Mouse (Mus musculus): Measurements from ENCODE around the gene Reep3. TPM values are rescaled to one million over a fixed set of nuclear protein-coding genes. Genes with fewer than 3 reads are reported as not detected.

The Reep3 gene
- polyA plus RNA-seq, 1 experiment from 2014 or later = 54.0 TPM

GRCm38 (mm10) chr10:67040410-67040809 lies 56.3 kb downstream of the Reep3 start:
- no peaks in the 10 kb centered on the region for H3K27me3 ChIP-seq
- H3K4me2 ChIP-seq (replicated peaks) = no peak overlapping the region
- H3K36me3 ChIP-seq = 0 out of 2 replicates have a peak, but pooled peaks cover 3% of the 10 kb centered on the region
- H3K4me3 ChIP-seq = no peak overlapping the region
- no peak overlapping the region for H3K27ac ChIP-seq
- no peak for ATAC-seq (ENCODE audit: low FRiP score)
- 97% methylated on average over 3 of the region's 3 CpGs for WGBS
- H3K4me1 ChIP-seq = peaks cover 12% of the 10 kb centered on the region
- H3K9ac ChIP-seq = no peak overlapping the region
- no peaks in the 10 kb centered on the region for H3K9me3 ChIP-seq (replicated peaks)

- Histone ChIP-seq H3K4me2 (replicated peaks) (no peak overlapping the region), H3K27me3 (no peaks in the 10 kb centered on the region), H3K36me3 (0 out of 2 replicates have a peak, but pooled peaks cover 3% of the 10 kb centered on the region), H3K4me1 (peaks cover 3% of the 10 kb centered on the region; the same call in 1 of the 2 replicates), H3K9me3 (replicated peaks) (no peaks in the 10 kb centered on the region), H3K4me3 (no peak overlapping the region), H3K9ac (no peak overlapping the region), H3K27ac (no peak overlapping the region)
- 70% methylated on average over 17 of the region's 17 CpGs for WGBS
- ATAC-seq (ENCODE audit: low FRiP score) = no peak; the same call in 1 of the 2 replicates
Observed at GRCm38 (mm10) chr10:67039001-67039400, 57.7 kb downstream of the Reep3 start.

GRCm38 (mm10) chr10:67036542-67036941 lies 60.2 kb downstream of the Reep3 start:
- 87% methylated on average over 10 of the region's 10 CpGs for WGBS
- no peak overlapping the region for H3K27ac ChIP-seq

GRCm38 (mm10) chr10:67036141-67036540 lies 60.6 kb downstream of the Reep3 start:
- Histone ChIP-seq H3K9me3 (replicated peaks) (no peaks in the 10 kb centered on the region), H3K27me3 (no peaks in the 10 kb centered on the region), H3K9ac (no peak overlapping the region), H3K27ac (no peak overlapping the region), H3K4me2 (replicated peaks) (no peak overlapping the region), H3K4me1 (0 out of 2 replicates have a peak, but pooled peaks cover 2% of the 10 kb centered on the region), H3K4me3 (no peak overlapping the region), H3K36me3 (0 out of 2 replicates have a peak, but pooled peaks cover 3% of the 10 kb centered on the region)
- ATAC-seq (ENCODE audit: low FRiP score) = no peak
- WGBS = 84% methylated on average over 5 of the region's 5 CpGs

More at GRCm38 (mm10) chr10:67036542-67036941, 60.2 kb downstream of the Reep3 start:
- Histone ChIP-seq H3K4me2 (replicated peaks) (no peak overlapping the region), H3K9me3 (replicated peaks) (no peaks in the 10 kb centered on the region), H3K36me3 (0 out of 2 replicates have a peak, but pooled peaks cover 3% of the 10 kb centered on the region), H3K4me1 (0 out of 2 replicates have a peak, but pooled peaks cover 2% of the 10 kb centered on the region), H3K27me3 (no peaks in the 10 kb centered on the region), H3K4me3 (no peak overlapping the region), H3K9ac (no peak overlapping the region)
- ATAC-seq (ENCODE audit: low FRiP score) = no peak

GRCm38 (mm10) chr10:67031186-67031585 lies 65.6 kb downstream of the Reep3 start:
- Histone ChIP-seq H3K4me3 (no peak overlapping the region), H3K9ac (no peak overlapping the region), H3K4me1 (peaks cover 5% of the 10 kb centered on the region), H3K27ac (no peak overlapping the region), H3K27me3 (no peaks in the 10 kb centered on the region), H3K36me3 (peaks cover 13% of the 10 kb centered on the region), H3K9me3 (replicated peaks) (no peaks in the 10 kb centered on the region), H3K4me2 (replicated peaks) (no peak overlapping the region)
- WGBS = 79% methylated on average over 7 of the region's 7 CpGs
- ATAC-seq (ENCODE audit: low FRiP score) = no peak

GRCm38 (mm10) chr10:67029297-67029696 lies 67.4 kb downstream of the Reep3 start:
- Histone ChIP-seq H3K9me3 (replicated peaks) (no peaks in the 10 kb centered on the region), H3K27me3 (no peaks in the 10 kb centered on the region), H3K27ac (no peak overlapping the region; the same call in 1 of the 2 replicates), H3K36me3 (peaks cover 11% of the 10 kb centered on the region), H3K9ac (no peak overlapping the region), H3K4me1 (peaks cover 11% of the 10 kb centered on the region), H3K4me3 (no peak overlapping the region), H3K4me2 (replicated peaks) (no peak overlapping the region)
- no peak for ATAC-seq (ENCODE audit: low FRiP score)
- 87% methylated on average over 12 of the region's 12 CpGs for WGBS

- no peak overlapping the region for H3K4me2 ChIP-seq (replicated peaks)
- H3K27ac ChIP-seq = 0 out of 2 replicates have a peak overlapping the region, but pooled peaks have one; percentile 64
- no peak overlapping the region for H3K4me3 ChIP-seq
- no peaks in the 10 kb centered on the region for H3K27me3 ChIP-seq
- peaks cover 21% of the 10 kb centered on the region for H3K36me3 ChIP-seq
- H3K9ac ChIP-seq = no peak overlapping the region
- peaks cover 11% of the 10 kb centered on the region for H3K4me1 ChIP-seq
- 76% methylated on average over 8 of the region's 8 CpGs for WGBS
- no peaks in the 10 kb centered on the region for H3K9me3 ChIP-seq (replicated peaks)
- no peak for ATAC-seq (ENCODE audit: low FRiP score)
Observed at GRCm38 (mm10) chr10:67026375-67026774, 70.4 kb downstream of the Reep3 start.

GRCm38 (mm10) chr10:67025573-67026236 lies 71.0 kb downstream of the Reep3 start:
- H3K27me3 ChIP-seq = no peaks in the 10 kb centered on the region
- H3K9ac ChIP-seq = no peak overlapping the region
- H3K36me3 ChIP-seq = peaks cover 26% of the 10 kb centered on the region
- H3K4me2 ChIP-seq (replicated peaks) = no peak overlapping the region
- H3K4me3 ChIP-seq = no peak overlapping the region
- H3K9me3 ChIP-seq (replicated peaks) = no peaks in the 10 kb centered on the region
- H3K4me1 ChIP-seq = peaks cover 11% of the 10 kb centered on the region
- H3K27ac ChIP-seq = peak overlapping the region; percentile 64
- 52% methylated on average over 10 of the region's 10 CpGs for WGBS
- ATAC-seq (ENCODE audit: low FRiP score) = peak; percentile 67

GRCm38 (mm10) chr10:67024391-67024790 lies 72.4 kb downstream of the Reep3 start:
- Histone ChIP-seq H3K36me3 (peaks cover 25% of the 10 kb centered on the region), H3K4me2 (replicated peaks) (no peak overlapping the region), H3K27me3 (no peaks in the 10 kb centered on the region), H3K9ac (no peak overlapping the region), H3K4me3 (no peak overlapping the region), H3K4me1 (peaks cover 11% of the 10 kb centered on the region), H3K9me3 (replicated peaks) (no peaks in the 10 kb centered on the region), H3K27ac (no peak overlapping the region)
- no peak for ATAC-seq (ENCODE audit: low FRiP score)
- 96% methylated on average over 6 of the region's 6 CpGs for WGBS

GRCm38 (mm10) chr10:67023092-67023491 lies 73.7 kb downstream of the Reep3 start:
- no peak overlapping the region for H3K9ac ChIP-seq
- no peak overlapping the region for H3K4me2 ChIP-seq (replicated peaks)
- no peaks in the 10 kb centered on the region for H3K27me3 ChIP-seq
- H3K9me3 ChIP-seq (replicated peaks) = no peaks in the 10 kb centered on the region
- WGBS = 93% methylated on average over 9 of the region's 9 CpGs
- H3K36me3 ChIP-seq = peaks cover 20% of the 10 kb centered on the region; the same call in 1 of the 2 replicates
- ATAC-seq (ENCODE audit: low FRiP score) = no peak
- H3K4me3 ChIP-seq = no peak overlapping the region
- H3K27ac ChIP-seq = no peak overlapping the region
- H3K4me1 ChIP-seq = peaks cover 16% of the 10 kb centered on the region

GRCm38 (mm10) chr10:67021494-67021893 lies 75.3 kb downstream of the Reep3 start:
- no peak for ATAC-seq (ENCODE audit: low FRiP score)

GRCm38 (mm10) chr10:67018875-67019274 lies 77.9 kb downstream of the Reep3 start:
- Histone ChIP-seq H3K4me1 (peaks cover 10% of the 10 kb centered on the region; the same call in 1 of the 2 replicates), H3K9me3 (replicated peaks) (no peaks in the 10 kb centered on the region), H3K4me3 (no peak overlapping the region), H3K9ac (no peak overlapping the region), H3K27ac (peak overlapping the region; percentile 12; the same call in 1 of the 2 replicates), H3K27me3 (no peaks in the 10 kb centered on the region), H3K36me3 (peaks cover 38% of the 10 kb centered on the region), H3K4me2 (replicated peaks) (no peak overlapping the region)
- ATAC-seq (ENCODE audit: low FRiP score) = peak; percentile 33; the same call in 1 of the 2 replicates
- 53% methylated on average over 6 of the region's 6 CpGs for WGBS

More at GRCm38 (mm10) chr10:67021494-67021893, 75.3 kb downstream of the Reep3 start:
- Histone ChIP-seq H3K27ac (no peak overlapping the region), H3K36me3 (peaks cover 20% of the 10 kb centered on the region; the same call in 1 of the 2 replicates), H3K9me3 (replicated peaks) (no peaks in the 10 kb centered on the region), H3K9ac (no peak overlapping the region), H3K27me3 (no peaks in the 10 kb centered on the region), H3K4me2 (replicated peaks) (no peak overlapping the region), H3K4me3 (no peak overlapping the region), H3K4me1 (peaks cover 21% of the 10 kb centered on the region)
- WGBS = 91% methylated on average over 13 of the region's 13 CpGs
